13 mouse cellular contexts compared by ENCODE assay signal in the genomic region with DNA sequence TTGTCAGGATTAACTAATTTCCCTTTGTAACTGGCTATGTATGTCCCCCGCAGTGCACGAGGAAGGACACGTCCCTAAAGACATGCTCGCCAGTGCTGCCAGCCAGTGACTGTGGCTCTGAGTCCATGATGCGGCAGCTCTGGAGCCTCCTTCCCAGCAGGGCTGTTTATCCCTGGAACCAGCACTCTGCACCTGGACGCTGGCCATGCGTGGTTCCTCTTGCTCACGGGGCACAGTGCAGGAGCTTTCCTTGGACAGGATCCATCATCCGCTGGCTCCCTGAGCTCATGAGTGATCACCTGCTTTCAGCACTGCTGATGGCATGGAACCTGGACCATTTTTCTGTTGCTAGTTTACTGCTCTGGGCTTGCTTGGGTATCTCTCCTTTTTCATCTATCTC. TPM values are rescaled to one million over a fixed set of nuclear protein-coding genes. Genes with fewer than 3 reads are reported as not detected.
DNase-seq lines count a peak whose midpoint lies in the region; TF ChIP-seq lines count a peak whose summit lies in the region.
"Had no signal": no experiment of that assay in that cellular context is flagged by ENCODE, and none has a peak within 500 bp of the region (broad histone marks: within the 10 kb centered on the region; RNA-seq: fewer than 3 reads in every experiment).

No protein-coding gene starts in this region.

- TF ChIP-seq CTCF in kidney, adult 2 months (conservative IDR thresholded peaks at IDR 0.05; ENCODE audit: insufficient read depth, insufficient read length, low read depth, low read length), result no peak

- TF ChIP-seq POLR2A in kidney, adult 2 months (IDR thresholded peaks at IDR 0.05; ENCODE audit: low read depth, low read length), result no peak

- H3K27me3 ChIP-seq in kidney, adult 2 months (replicated peaks; ENCODE audit: control insufficient read depth, insufficient read depth, low read length), result no peaks in the 10 kb centered on the region
- H3K27me3 ChIP-seq: heart, embryonic 13.5 days had no signal

- no peak overlapping the region for H3K27ac ChIP-seq in kidney, adult 2 months (ENCODE audit: insufficient read depth, low read depth, low read length)
- H3K27ac ChIP-seq: heart, embryonic 13.5 days; left cerebral cortex, adult 2 months; stomach, postnatal 0 days had no signal

- no peak overlapping the region for H3K4me3 ChIP-seq in kidney, adult 2 months (ENCODE audit: insufficient read depth, low read depth, low read length)
- H3K4me3 ChIP-seq: heart, embryonic 13.5 days; left cerebral cortex, adult 2 months had no signal

- H3K36me3 ChIP-seq in kidney, adult 2 months (ENCODE audit: control insufficient read depth, insufficient read depth, low read length), result no peaks in the 10 kb centered on the region
- H3K36me3 ChIP-seq: heart, embryonic 13.5 days had no signal

- 61% methylated on average over 9 of the region's 9 CpGs for WGBS in kidney, adult 2 months

- H3K4me1 ChIP-seq in kidney, adult 2 months (ENCODE audit: control insufficient read depth, insufficient read depth, low read length), result no peaks in the 10 kb centered on the region
- H3K4me1 ChIP-seq: heart, embryonic 13.5 days had no signal

- peak; percentile 27 for DNase-seq in kidney, adult 2 months
- no peak for DNase-seq in kidney, postnatal 4 days
- DNase-seq in right cerebral cortex, adult 18-20 months, result peak; percentile 66
- no peak for DNase-seq in right cerebral cortex, postnatal 4 days
- DNase-seq in cerebellum, postnatal 10 days, result peak; percentile 90 to 93
- no peak for DNase-seq in spleen, adult 12 weeks (ENCODE audit: low spot score)
- no peak for DNase-seq in thymus, postnatal 4 days
- DNase-seq: adrenal gland, postnatal 25 days; liver had no signal

RNA-seq across cellular contexts. Expression of gene Kcnj6, which starts 10.8 kb away (rescaled TPM):
- not detected in 2 replicates for polyA plus RNA-seq in kidney, adult 2 months (2012; rRNA removed)
- polyA plus RNA-seq: lung, postnatal 0 days; stomach, postnatal 0 days had no signal

Comparison
In these comparisons a context has a peak if more than half of its experiments do, and no peak if none do; other contexts are left out.
1. DNase-seq: peak in kidney, adult 2 months (single experiment), right cerebral cortex, adult 18-20 months (single experiment) and cerebellum, postnatal 10 days (2 of 2); none in kidney, postnatal 4 days (0 of 2), right cerebral cortex, postnatal 4 days (single experiment), spleen, adult 12 weeks (single experiment) and thymus, postnatal 4 days (single experiment).